Mouse (Mus musculus) embryonic facial prominence, embryonic 10.5 days (tissue): Measurements from ENCODE around the gene Tnni1. TPM values are rescaled to one million over a fixed set of nuclear protein-coding genes. Genes with fewer than 3 reads are reported as not detected.

Experiments used
- DNase-seq: peaks from one replicate; pipeline ENCODE4 v3.0.0-alpha.2; 2017; ENCODE audit warnings: low spot score
- H3K27ac ChIP-seq: fragments of 300-500 bp; sonication (generic); replicated peaks from 2 replicates; pipeline ENCODE4 v1.5.1; 2016; ENCODE audit warnings: mild to moderate bottlenecking
- H3K27me3 ChIP-seq: fragments of 300-500 bp; sonication (generic); replicated peaks from 2 replicates; pipeline ENCODE4 v1.6.1; 2016; ENCODE audit warnings: low read depth, mild to moderate bottlenecking; ENCODE audit not compliant: poor library complexity, severe bottlenecking
- H3K36me3 ChIP-seq: fragments of 300-500 bp; sonication (generic); replicated peaks from 2 replicates; pipeline ENCODE4 v1.6.1; 2016; ENCODE audit warnings: mild to moderate bottlenecking, moderate library complexity
- H3K4me1 ChIP-seq: fragments of 300-500 bp; sonication (generic); 2 replicates; pipeline ENCODE4 v1.6.1; 2016
- H3K4me3 ChIP-seq: fragments of 300-500 bp; sonication (generic); 2 replicates; pipeline ENCODE4 v1.5.1; 2016; ENCODE audit warnings: mild to moderate bottlenecking, moderate library complexity
- H3K9me3 ChIP-seq: fragments of 300-500 bp; sonication (generic); 2 replicates; pipeline ENCODE4 v1.6.1; 2016; ENCODE audit warnings: mild to moderate bottlenecking
- WGBS: fragments of 180-500 bp; shearing (Covaris S2); methylation state at CpG from one replicate; pipeline ENCODE4 v1.1.7; 2016; 5-methylcytosine and 5-hydroxymethylcytosine counted together
- polyA plus RNA-seq: library from polyadenylated mRNA; unstranded; fragments of >200 nt; fragmentation: Nextera tagmentation; extraction: Ambion mirVana; gene quantifications from 2 replicates; pipeline ENCODE4 v1.2.1, GENCODE M21; 2016

Gene Tnni1
- polyA plus RNA-seq, 1 experiment from 2014 or later = 5.5 TPM

DNA sequence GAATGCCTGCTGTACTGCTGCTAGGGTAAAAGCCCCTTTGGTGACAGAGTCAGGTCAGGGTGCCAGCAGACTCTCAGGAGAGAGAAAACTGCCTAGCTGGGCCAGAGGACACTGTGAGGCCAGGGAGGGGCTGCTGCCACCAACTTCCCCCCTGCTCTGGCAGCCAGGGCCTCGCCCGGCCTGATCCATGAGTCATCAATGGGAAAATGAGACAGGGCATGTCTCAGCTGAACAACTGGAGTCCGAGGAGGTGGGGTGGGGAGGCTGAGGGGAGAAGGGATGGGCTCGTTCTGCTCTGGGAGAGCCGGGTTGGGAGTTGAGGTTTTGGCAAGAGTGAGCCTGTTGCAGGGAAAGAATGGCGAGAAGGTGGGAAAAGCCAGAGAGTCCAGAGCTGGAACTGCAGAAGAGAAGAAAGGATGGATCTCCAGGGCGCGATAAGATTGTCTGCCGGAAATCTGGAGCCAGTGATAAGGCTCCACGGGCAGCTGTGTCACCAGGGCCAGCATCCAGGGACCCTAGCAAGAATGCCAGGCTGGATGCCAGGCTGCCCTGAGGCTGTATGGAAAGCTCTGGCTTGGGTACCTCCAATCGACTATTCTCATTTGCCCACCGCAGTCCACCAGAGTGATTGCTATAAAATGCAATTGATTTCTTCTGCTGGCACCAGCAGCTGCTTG is 8.2 kb upstream of the Tnni1 start:
- DNase-seq = no peak
- 72% methylated on average over 12 of the region's 12 CpGs for WGBS
- peaks cover 31% of the 10 kb centered on the region for H3K27me3 ChIP-seq
- no peak overlapping the region for H3K4me3 ChIP-seq
- H3K36me3 ChIP-seq = peaks cover 19% of the 10 kb centered on the region
- H3K4me1 ChIP-seq = peaks cover 53% of the 10 kb centered on the region
- H3K27ac ChIP-seq = no peak overlapping the region
- H3K9me3 ChIP-seq = no peaks in the 10 kb centered on the region

DNA sequence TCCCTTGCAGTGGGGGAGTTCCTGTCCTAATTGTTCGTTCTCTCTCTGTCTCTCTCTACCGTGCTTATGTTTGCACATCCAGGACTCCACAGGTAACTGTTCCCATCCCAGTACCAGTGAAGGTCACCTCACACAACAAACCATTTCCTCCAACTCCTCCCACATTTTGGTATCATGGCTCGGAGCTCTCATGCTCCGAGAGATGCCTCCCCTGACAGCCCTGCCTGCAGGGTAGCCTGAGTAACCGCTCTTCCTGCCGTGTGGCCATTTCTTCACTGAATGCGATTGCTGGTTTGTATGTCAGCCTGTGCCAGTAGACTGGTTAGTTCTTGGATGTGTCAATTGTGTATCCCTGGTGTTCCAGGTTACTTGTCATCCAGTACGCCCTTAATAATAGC is 7.7 kb upstream of the Tnni1 start:
- Histone ChIP-seq H3K36me3 (peaks cover 19% of the 10 kb centered on the region), H3K4me1 (peaks cover 52% of the 10 kb centered on the region), H3K27ac (no peak overlapping the region), H3K4me3 (no peak overlapping the region), H3K9me3 (no peaks in the 10 kb centered on the region), H3K27me3 (peaks cover 31% of the 10 kb centered on the region)
- 67% methylated on average over 8 of the region's 8 CpGs for WGBS
- no peak for DNase-seq

DNA sequence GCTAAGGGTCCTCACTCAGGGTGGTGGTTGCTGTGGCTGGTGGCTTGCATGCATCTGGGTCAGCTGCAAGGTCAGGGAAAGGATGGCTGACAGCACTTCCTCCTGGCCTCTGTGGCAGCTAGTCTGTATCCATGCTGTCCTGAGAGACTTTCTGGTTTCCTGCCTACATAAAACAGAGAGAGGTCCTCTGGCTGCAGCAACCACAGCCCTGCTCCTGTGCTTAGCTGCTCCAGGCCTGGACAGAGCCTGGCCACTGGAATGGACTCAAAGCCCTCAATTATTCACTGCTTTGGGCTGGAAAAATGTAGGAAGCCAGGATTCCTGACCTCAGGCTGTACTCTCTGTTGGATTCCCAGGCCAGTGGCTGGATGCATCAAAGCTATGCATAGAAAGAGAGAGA is 2.6 kb upstream of the Tnni1 start:
- H3K4me1 ChIP-seq = peaks cover 32% of the 10 kb centered on the region
- no peaks in the 10 kb centered on the region for H3K9me3 ChIP-seq
- peaks cover 24% of the 10 kb centered on the region for H3K27me3 ChIP-seq
- H3K27ac ChIP-seq = peak overlapping the region; percentile 51; the same call in 1 of the 2 replicates
- no peak overlapping the region for H3K4me3 ChIP-seq
- no peaks in the 10 kb centered on the region for H3K36me3 ChIP-seq
- no peak for DNase-seq

- DNase-seq = no peak
- Histone ChIP-seq H3K36me3 (no peaks in the 10 kb centered on the region), H3K27ac (no peak overlapping the region), H3K27me3 (peaks cover 24% of the 10 kb centered on the region), H3K4me3 (no peak overlapping the region), H3K9me3 (no peaks in the 10 kb centered on the region), H3K4me1 (peaks cover 32% of the 10 kb centered on the region)
- WGBS = 98% methylated on average over 1 of the region's 1 CpGs
These were observed 2.2 kb upstream of the Tnni1 start for GRCm38 (mm10) chr1:135777046-135777445.

DNA sequence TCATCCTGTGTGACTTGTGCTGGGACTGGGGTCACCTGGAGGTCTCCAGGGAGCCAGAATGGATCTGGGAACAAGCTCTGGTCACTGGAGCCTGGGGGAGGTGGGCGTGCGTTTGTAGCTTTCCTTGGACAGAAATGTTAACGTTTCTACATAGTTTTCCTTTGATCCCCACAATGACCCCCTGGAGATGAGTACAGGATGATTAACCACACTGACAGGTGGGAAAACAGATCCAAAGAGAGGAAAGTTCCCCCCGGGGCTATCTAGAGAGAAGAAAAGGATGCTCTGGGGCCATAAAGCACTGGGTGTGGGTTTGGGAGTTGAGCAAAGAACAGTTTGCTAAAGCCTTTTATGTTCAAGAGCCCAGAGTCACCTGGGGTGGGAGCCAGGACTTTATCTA is 1.4 kb downstream of the Tnni1 start:
- Histone ChIP-seq H3K4me3 (no peak overlapping the region), H3K27me3 (peaks cover 21% of the 10 kb centered on the region), H3K9me3 (no peaks in the 10 kb centered on the region), H3K36me3 (no peaks in the 10 kb centered on the region), H3K27ac (0 out of 2 replicates have a peak overlapping the region, but pooled peaks have one; percentile 10), H3K4me1 (peaks cover 41% of the 10 kb centered on the region)
- DNase-seq = no peak
- 44% methylated on average over 4 of the region's 4 CpGs for WGBS

DNA sequence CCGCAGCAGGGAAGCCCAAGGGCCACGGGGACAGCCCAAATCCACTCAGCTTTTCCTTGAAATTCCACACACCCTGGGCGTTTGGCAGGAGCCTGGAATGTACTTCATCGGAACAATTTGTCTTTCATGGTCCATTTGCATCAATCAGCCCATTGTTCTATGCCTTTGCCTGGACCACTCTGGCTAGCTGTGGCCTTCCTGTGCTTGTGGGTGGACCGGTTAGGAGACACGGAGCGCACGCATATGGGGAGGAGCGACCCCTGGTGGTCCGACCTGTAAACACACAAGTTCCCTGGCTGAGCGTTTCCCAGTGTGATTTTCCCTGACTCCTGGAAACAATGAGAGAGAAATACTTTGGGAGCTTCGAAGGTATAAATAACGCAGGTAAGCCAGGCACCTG is 2.0 kb downstream of the Tnni1 start:
- Histone ChIP-seq H3K4me3 (no peak overlapping the region), H3K27ac (0 out of 2 replicates have a peak overlapping the region, but pooled peaks have one; percentile 10), H3K4me1 (peaks cover 40% of the 10 kb centered on the region), H3K36me3 (no peaks in the 10 kb centered on the region), H3K27me3 (peaks cover 21% of the 10 kb centered on the region), H3K9me3 (no peaks in the 10 kb centered on the region)
- WGBS = 13% methylated on average over 13 of the region's 13 CpGs
- peak; percentile 87 for DNase-seq

DNA sequence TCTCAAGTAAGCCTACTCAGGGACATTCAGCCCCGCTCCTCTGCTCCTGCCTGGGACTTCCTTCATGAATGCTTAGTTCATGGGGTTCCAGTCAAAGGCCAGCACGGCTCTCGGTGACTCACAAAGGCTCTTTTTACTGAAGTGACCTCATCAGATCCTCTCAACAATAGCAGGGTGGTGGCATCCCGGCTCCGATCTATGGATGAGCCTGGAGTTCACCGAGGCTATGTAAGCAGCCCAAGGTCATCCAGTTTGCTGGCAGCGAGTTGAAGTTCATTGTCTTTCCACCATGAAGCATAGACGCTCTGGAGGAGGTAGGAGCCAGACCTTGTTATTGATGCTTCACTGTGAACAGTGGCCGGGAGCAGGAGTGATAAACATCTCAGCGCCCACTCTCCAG is 3.6 kb downstream of the Tnni1 start:
- H3K4me1 ChIP-seq = peaks cover 33% of the 10 kb centered on the region
- H3K36me3 ChIP-seq = no peaks in the 10 kb centered on the region
- H3K9me3 ChIP-seq = no peaks in the 10 kb centered on the region
- H3K27ac ChIP-seq = no peak overlapping the region
- WGBS = 35% methylated on average over 10 of the region's 10 CpGs
- DNase-seq = no peak
- H3K4me3 ChIP-seq = no peak overlapping the region
- H3K27me3 ChIP-seq = peaks cover 21% of the 10 kb centered on the region

- 49% methylated on average over 3 of the region's 3 CpGs for WGBS
- H3K27me3 ChIP-seq = peaks cover 27% of the 10 kb centered on the region
- peaks cover 6% of the 10 kb centered on the region for H3K4me1 ChIP-seq
- peak; percentile 84 for DNase-seq
- H3K36me3 ChIP-seq = no peaks in the 10 kb centered on the region
- H3K27ac ChIP-seq = no peak overlapping the region
- H3K9me3 ChIP-seq = no peaks in the 10 kb centered on the region
- H3K4me3 ChIP-seq = no peak overlapping the region
These were observed 8.6 kb downstream of the Tnni1 start for GRCm38 (mm10) chr1:135787799-135788198.

DNA sequence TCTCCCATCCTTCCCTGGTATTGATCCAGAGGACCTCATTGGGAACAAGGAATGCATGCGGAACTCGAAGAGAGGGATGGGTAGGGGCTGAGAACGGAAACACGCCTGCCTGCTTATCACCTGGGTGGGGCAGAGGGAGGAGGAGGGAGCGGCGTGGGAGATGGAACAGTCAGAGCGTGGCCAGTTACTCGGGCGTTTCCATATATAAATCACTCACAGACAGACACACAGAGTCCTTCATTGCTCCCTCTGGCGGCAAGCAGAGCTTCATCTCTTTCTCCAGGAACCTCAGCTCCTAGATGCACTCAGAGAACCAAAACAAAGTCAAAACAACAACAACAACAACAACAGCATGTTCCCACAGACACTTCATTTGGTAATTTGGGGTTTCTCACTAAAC is 9.5 kb downstream of the Tnni1 start:
- H3K36me3 ChIP-seq = no peaks in the 10 kb centered on the region
- peaks cover 12% of the 10 kb centered on the region for H3K4me1 ChIP-seq
- H3K27me3 ChIP-seq = peaks cover 36% of the 10 kb centered on the region
- H3K9me3 ChIP-seq = no peaks in the 10 kb centered on the region
- no peak overlapping the region for H3K4me3 ChIP-seq
- DNase-seq = no peak
- 48% methylated on average over 10 of the region's 10 CpGs for WGBS
- H3K27ac ChIP-seq = no peak overlapping the region

DNA sequence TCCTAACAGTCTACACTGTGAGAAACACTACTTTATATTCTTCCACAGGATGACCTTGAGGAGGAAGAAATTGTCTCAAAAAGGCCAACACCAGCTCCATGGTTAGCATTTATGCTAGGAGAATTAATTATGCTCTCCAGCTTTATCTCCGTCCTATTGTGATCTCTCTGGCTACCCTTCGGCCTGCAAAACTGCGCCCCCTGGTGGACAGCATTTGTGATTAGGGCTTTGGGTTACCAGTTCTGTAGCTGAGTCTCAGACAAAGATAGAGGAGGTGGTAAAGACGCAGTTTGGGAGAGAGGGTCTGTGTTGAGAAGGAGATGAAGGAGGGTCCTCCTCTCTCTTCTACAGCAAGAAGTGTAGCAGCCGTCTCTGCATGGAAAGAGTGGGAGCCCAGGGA is 10.6 kb downstream of the Tnni1 start:
- peaks cover 42% of the 10 kb centered on the region for H3K27me3 ChIP-seq

GRCm38 (mm10) chr1:135792143-135792939 is 13.1 kb downstream of the Tnni1 start:
- H3K4me3 ChIP-seq = no peak overlapping the region
- H3K4me1 ChIP-seq = peaks cover 31% of the 10 kb centered on the region
- no peak for DNase-seq
- H3K36me3 ChIP-seq = no peaks in the 10 kb centered on the region
- H3K9me3 ChIP-seq = no peaks in the 10 kb centered on the region
- peaks cover 51% of the 10 kb centered on the region for H3K27me3 ChIP-seq
- no peak overlapping the region for H3K27ac ChIP-seq
- 59% methylated on average over 13 of the region's 13 CpGs for WGBS

More for the DNA sequence above, 10.6 kb downstream of the Tnni1 start:
- no peaks in the 10 kb centered on the region for H3K9me3 ChIP-seq
- DNase-seq = peak; percentile 83
- no peak overlapping the region for H3K4me3 ChIP-seq
- H3K36me3 ChIP-seq = no peaks in the 10 kb centered on the region
- no peak overlapping the region for H3K27ac ChIP-seq
- peaks cover 23% of the 10 kb centered on the region for H3K4me1 ChIP-seq
- 16% methylated on average over 5 of the region's 5 CpGs for WGBS

DNA sequence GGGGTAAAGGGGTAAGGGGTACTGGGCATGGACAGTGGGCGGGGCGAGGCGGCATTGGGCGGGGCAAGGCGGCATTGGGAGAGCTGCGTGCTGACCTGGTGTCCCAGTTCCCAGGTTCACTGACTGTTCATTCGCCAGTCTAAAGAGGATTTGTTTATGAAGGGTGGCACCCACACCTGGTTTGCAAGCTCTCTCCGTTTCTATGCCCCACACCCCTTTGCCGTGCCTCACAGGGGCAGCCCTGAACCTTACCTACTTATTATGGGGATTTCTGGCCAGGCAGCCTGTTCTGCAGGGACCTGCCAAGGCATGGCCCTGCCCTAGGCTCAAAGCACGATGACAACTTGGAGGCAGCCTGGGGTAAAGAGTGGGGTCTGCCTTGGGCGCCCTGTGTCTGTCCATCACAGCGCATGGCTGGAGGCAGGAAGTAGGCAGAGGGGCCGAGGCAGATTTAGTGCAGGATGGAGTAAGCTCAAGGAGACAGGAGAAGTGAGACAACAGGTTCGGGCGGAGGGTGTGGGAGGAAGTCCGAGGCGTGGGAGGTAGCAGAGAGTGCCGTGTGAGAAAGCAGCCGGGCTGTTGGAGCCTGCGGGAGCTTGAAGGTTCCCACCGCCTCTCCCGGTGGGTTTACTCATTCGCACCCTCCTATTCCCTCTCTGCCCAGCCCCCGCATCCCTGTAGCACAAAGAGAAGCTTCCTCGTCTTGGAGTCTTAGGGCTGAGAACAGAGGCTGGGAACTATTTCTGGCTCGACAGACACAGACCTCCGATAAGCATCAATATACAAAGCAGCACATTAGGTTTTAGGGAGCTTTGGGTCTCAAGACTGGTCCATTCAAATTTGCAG is 14.4 kb downstream of the Tnni1 start:
- peaks cover 51% of the 10 kb centered on the region for H3K27me3 ChIP-seq
- H3K4me3 ChIP-seq = peak overlapping the region; percentile 46
- H3K4me1 ChIP-seq = peaks cover 31% of the 10 kb centered on the region
- WGBS = 15% methylated on average over 27 of the region's 27 CpGs
- H3K36me3 ChIP-seq = no peaks in the 10 kb centered on the region
- peak; percentile 48 for DNase-seq
- H3K27ac ChIP-seq = peak overlapping the region; percentile 48
- no peaks in the 10 kb centered on the region for H3K9me3 ChIP-seq
